Mouse (Mus musculus): ENCODE results near the gene Igsf11. TPM values are rescaled to one million over a fixed set of nuclear protein-coding genes. Genes with fewer than 3 reads are reported as not detected.

Gene Igsf11
- polyA plus RNA-seq, 2 experiments, result 0.47 to 1.8 TPM

- H3K4me1 ChIP-seq (ENCODE audit: control insufficient read depth, insufficient read depth, low read length), result no peaks in the 10 kb centered on the region
- WGBS, result 74% methylated on average over 2 of the region's 2 CpGs
- H3K4me3 ChIP-seq (replicated peaks; ENCODE audit: low read length), result no peak overlapping the region
- H3K9ac ChIP-seq (ENCODE audit: low read depth, low read length, severe bottlenecking), result no peak overlapping the region
- H3K9me3 ChIP-seq (ENCODE audit: control insufficient read depth, low read length), result peaks cover 5% of the 10 kb centered on the region; the same call in 1 of the 2 replicates
- no peak for DNase-seq (ENCODE audit: low spot score)
- ATAC-seq (ENCODE audit: low FRiP score, low read depth), result no peak
- no peak for TF ChIP-seq POLR2A (IDR thresholded peaks at IDR 0.05; ENCODE audit: borderline replicate concordance, extremely low read depth, insufficient read depth, insufficient read length)
- no peak overlapping the region for H3K27ac ChIP-seq (replicated peaks; ENCODE audit: low read depth, low read length)
- H3K27me3 ChIP-seq (ENCODE audit: control insufficient read depth, insufficient read depth, low read length), result no peaks in the 10 kb centered on the region
- no peaks in the 10 kb centered on the region for H3K36me3 ChIP-seq (ENCODE audit: control insufficient read depth, insufficient read depth, low read length)
- no peak overlapping the region for H3K4me2 ChIP-seq (replicated peaks; ENCODE audit: low read depth, low read length, severe bottlenecking)
These were observed 127.0 kb downstream of the Igsf11 start for GRCm38 (mm10) chr16:39019449-39019848.

- no peak overlapping the region for H3K4me2 ChIP-seq (replicated peaks; ENCODE audit: low read depth, low read length, severe bottlenecking)
- no peak for TF ChIP-seq POLR2A (IDR thresholded peaks at IDR 0.05; ENCODE audit: borderline replicate concordance, extremely low read depth, insufficient read depth, insufficient read length)
- no peaks in the 10 kb centered on the region for H3K27me3 ChIP-seq (ENCODE audit: control insufficient read depth, insufficient read depth, low read length)
- no peak overlapping the region for H3K4me3 ChIP-seq (replicated peaks; ENCODE audit: low read length)
- no peaks in the 10 kb centered on the region for H3K9me3 ChIP-seq (ENCODE audit: control insufficient read depth, low read length)
- H3K27ac ChIP-seq (replicated peaks; ENCODE audit: low read depth, low read length), result no peak overlapping the region
- 63% methylated on average over 8 of the region's 8 CpGs for whole genome bisulfite sequencing
- no peaks in the 10 kb centered on the region for H3K36me3 ChIP-seq (ENCODE audit: control insufficient read depth, insufficient read depth, low read length)
- ATAC-seq (ENCODE audit: low FRiP score, low read depth) (no peak), DNase-seq (ENCODE audit: low spot score) (no peak)
- no peaks in the 10 kb centered on the region for H3K4me1 ChIP-seq (ENCODE audit: control insufficient read depth, insufficient read depth, low read length)
- H3K9ac ChIP-seq (ENCODE audit: low read depth, low read length, severe bottlenecking), result no peak overlapping the region
These were observed 133.7 kb downstream of the Igsf11 start for GRCm38 (mm10) chr16:39025989-39026736.

- 66% methylated on average over 2 of the region's 2 CpGs for WGBS
- H3K27ac ChIP-seq (replicated peaks; ENCODE audit: low read depth, low read length), result no peak overlapping the region
- no peak overlapping the region for H3K9ac ChIP-seq (ENCODE audit: low read depth, low read length, severe bottlenecking)
- H3K27me3 ChIP-seq (ENCODE audit: control insufficient read depth, insufficient read depth, low read length), result no peaks in the 10 kb centered on the region
- no peak overlapping the region for H3K4me2 ChIP-seq (replicated peaks; ENCODE audit: low read depth, low read length, severe bottlenecking)
- H3K9me3 ChIP-seq (ENCODE audit: control insufficient read depth, low read length), result no peaks in the 10 kb centered on the region
- no peaks in the 10 kb centered on the region for H3K36me3 ChIP-seq (ENCODE audit: control insufficient read depth, insufficient read depth, low read length)
- no peak for ATAC-seq (ENCODE audit: low FRiP score, low read depth)
- DNase-seq (ENCODE audit: low spot score), result no peak
- TF ChIP-seq POLR2A (IDR thresholded peaks at IDR 0.05; ENCODE audit: borderline replicate concordance, extremely low read depth, insufficient read depth, insufficient read length), result no peak
- H3K4me3 ChIP-seq (replicated peaks; ENCODE audit: low read length), result no peak overlapping the region
- no peaks in the 10 kb centered on the region for H3K4me1 ChIP-seq (ENCODE audit: control insufficient read depth, insufficient read depth, low read length)
These were observed 138.9 kb downstream of the Igsf11 start for GRCm38 (mm10) chr16:39031350-39031749.

GRCm38 (mm10) chr16:39037257-39037656 lies 144.8 kb downstream of the Igsf11 start:
- H3K4me3 ChIP-seq (replicated peaks; ENCODE audit: low read length), result no peak overlapping the region
- H3K27ac ChIP-seq (replicated peaks; ENCODE audit: low read depth, low read length), result no peak overlapping the region
- no peaks in the 10 kb centered on the region for H3K4me1 ChIP-seq (ENCODE audit: control insufficient read depth, insufficient read depth, low read length)
- WGBS, result 64% methylated on average over 4 of the region's 4 CpGs
- DNase-seq (ENCODE audit: low spot score) (no peak), ATAC-seq (ENCODE audit: low FRiP score, low read depth) (no peak)
- no peaks in the 10 kb centered on the region for H3K9me3 ChIP-seq (ENCODE audit: control insufficient read depth, low read length)
- H3K36me3 ChIP-seq (ENCODE audit: control insufficient read depth, insufficient read depth, low read length), result no peaks in the 10 kb centered on the region
- H3K27me3 ChIP-seq (ENCODE audit: control insufficient read depth, insufficient read depth, low read length), result no peaks in the 10 kb centered on the region
- no peak overlapping the region for H3K9ac ChIP-seq (ENCODE audit: low read depth, low read length, severe bottlenecking)
- TF ChIP-seq POLR2A (IDR thresholded peaks at IDR 0.05; ENCODE audit: borderline replicate concordance, extremely low read depth, insufficient read depth, insufficient read length), result no peak
- H3K4me2 ChIP-seq (replicated peaks; ENCODE audit: low read depth, low read length, severe bottlenecking), result no peak overlapping the region

GRCm38 (mm10) chr16:39044381-39044780 lies 151.9 kb downstream of the Igsf11 start:
- H3K9ac ChIP-seq (ENCODE audit: low read depth, low read length, severe bottlenecking), result no peak overlapping the region

More at GRCm38 (mm10) chr16:39044381-39044780, 151.9 kb downstream of the Igsf11 start:
- DNase-seq (ENCODE audit: low spot score) (no peak), ATAC-seq (ENCODE audit: low FRiP score, low read depth) (no peak)
- H3K36me3 ChIP-seq (ENCODE audit: control insufficient read depth, insufficient read depth, low read length), result no peaks in the 10 kb centered on the region
- H3K9me3 ChIP-seq (ENCODE audit: control insufficient read depth, low read length), result no peaks in the 10 kb centered on the region
- H3K4me3 ChIP-seq (replicated peaks; ENCODE audit: low read length), result no peak overlapping the region
- H3K4me1 ChIP-seq (ENCODE audit: control insufficient read depth, insufficient read depth, low read length), result no peaks in the 10 kb centered on the region
- H3K4me2 ChIP-seq (replicated peaks; ENCODE audit: low read depth, low read length, severe bottlenecking), result no peak overlapping the region
- H3K27ac ChIP-seq (replicated peaks; ENCODE audit: low read depth, low read length), result no peak overlapping the region
- no peaks in the 10 kb centered on the region for H3K27me3 ChIP-seq (ENCODE audit: control insufficient read depth, insufficient read depth, low read length)
- WGBS, result 43% methylated on average over 5 of the region's 5 CpGs
- TF ChIP-seq POLR2A (IDR thresholded peaks at IDR 0.05; ENCODE audit: borderline replicate concordance, extremely low read depth, insufficient read depth, insufficient read length), result no peak

All from limb, embryonic 14.5 days (tissue).